Comparison of ENCODE assay signal across 30 mouse cellular contexts in genomic region chr2:131704406-131704805, GRCm38 (mm10).
A peak's percentile ranks its signal among the peaks of the same experiment; 100 is the strongest.
DNase-seq lines count a peak whose midpoint lies in the region; ATAC-seq lines count a peak whose summit lies in the region.
"Had no signal": no experiment of that assay in that cellular context is flagged by ENCODE, and none has a peak within 500 bp of the region (broad histone marks: within the 10 kb centered on the region; RNA-seq: fewer than 3 reads in every experiment).

No protein-coding gene starts in this region.

- 0 out of 2 replicates have a peak overlapping the region, but pooled peaks have one; percentile 42 for H3K27ac ChIP-seq in heart, embryonic 10.5 days
- H3K27ac ChIP-seq in heart, embryonic 16.5 days (ENCODE audit: low read length), result peak overlapping the region; percentile 33; the same call in 1 of the 2 replicates
- H3K27ac ChIP-seq in limb, embryonic 13.5 days, result no peak overlapping the region
- H3K27ac ChIP-seq in limb, embryonic 10.5 days, result no peak overlapping the region
- H3K27ac ChIP-seq in forebrain, embryonic 16.5 days (ENCODE audit: low read length), result no peak overlapping the region
- H3K27ac ChIP-seq: hindbrain, embryonic 13.5 days; left cerebral cortex, adult 2 months; limb, embryonic 15.5 days; liver, embryonic 13.5 days; midbrain, embryonic 12.5 days; neural tube, embryonic 13.5 days; stomach, embryonic 15.5 days had no signal

- no peaks in the 10 kb centered on the region for H3K36me3 ChIP-seq in heart, embryonic 10.5 days
- H3K36me3 ChIP-seq in heart, embryonic 16.5 days (ENCODE audit: control insufficient read depth, insufficient read depth), result no peaks in the 10 kb centered on the region
- H3K36me3 ChIP-seq in limb, embryonic 13.5 days, result no peaks in the 10 kb centered on the region
- no peaks in the 10 kb centered on the region for H3K36me3 ChIP-seq in limb, embryonic 10.5 days
- no peaks in the 10 kb centered on the region for H3K36me3 ChIP-seq in forebrain, embryonic 16.5 days (ENCODE audit: control insufficient read depth, insufficient read depth)
- H3K36me3 ChIP-seq: G1E; hindbrain, embryonic 13.5 days; limb, embryonic 15.5 days; liver, embryonic 13.5 days; midbrain, embryonic 12.5 days; neural tube, embryonic 13.5 days; stomach, embryonic 15.5 days had no signal

- ATAC-seq in heart, embryonic 16.5 days (replicated peaks; ENCODE audit: extremely low read depth, insufficient read depth, low FRiP score), result no peak
- ATAC-seq in limb, embryonic 13.5 days (ENCODE audit: low FRiP score, low read depth), result 0 out of 2 replicates have a peak, but pooled peaks have one; percentile 5
- ATAC-seq in forebrain, embryonic 16.5 days, result no peak
- ATAC-seq: forebrain, embryonic 14.5 days; intestine, embryonic 16.5 days; lung, postnatal 0 days; Patski had no signal

- intact Hi-C loops in heart, postnatal 25 days (cut with DNase I), result no loop called here
- intact Hi-C loops in heart, postnatal 36 days (cut with DNase I), result no loop called here

- H3K4me2 ChIP-seq in heart, embryonic 16.5 days (ENCODE audit: low read depth, low read length), result no peak overlapping the region
- H3K4me2 ChIP-seq in limb, embryonic 13.5 days (replicated peaks), result no peak overlapping the region
- no peak overlapping the region for H3K4me2 ChIP-seq in forebrain, embryonic 16.5 days (ENCODE audit: low read length)
- H3K4me2 ChIP-seq: hindbrain, embryonic 13.5 days; limb, embryonic 15.5 days; liver, embryonic 13.5 days; midbrain, embryonic 12.5 days; neural tube, embryonic 13.5 days; stomach, embryonic 15.5 days had no signal

- peaks cover 42% of the 10 kb centered on the region for H3K4me1 ChIP-seq in heart, embryonic 10.5 days
- H3K4me1 ChIP-seq in heart, embryonic 16.5 days (ENCODE audit: control insufficient read depth, insufficient read depth, low read length), result peaks cover 22% of the 10 kb centered on the region
- H3K4me1 ChIP-seq in limb, embryonic 13.5 days, result peaks cover 3% of the 10 kb centered on the region; the same call in 1 of the 2 replicates
- H3K4me1 ChIP-seq in limb, embryonic 10.5 days, result no peaks in the 10 kb centered on the region
- no peaks in the 10 kb centered on the region for H3K4me1 ChIP-seq in forebrain, embryonic 16.5 days (replicated peaks; ENCODE audit: control insufficient read depth, insufficient read depth, low read length)
- H3K4me1 ChIP-seq: hindbrain, embryonic 13.5 days; liver, embryonic 13.5 days; midbrain, embryonic 12.5 days; neural tube, embryonic 13.5 days; stomach, embryonic 15.5 days had no signal

- DNase-seq in heart, embryonic 10.5 days (ENCODE audit: low spot score), result no peak
- DNase-seq in heart, postnatal 25 days (ENCODE audit: low spot score), result no peak
- DNase-seq in heart, postnatal 36 days, result no peak
- no peak for DNase-seq in limb, embryonic 10.5 days (ENCODE audit: low spot score)
- DNase-seq: adrenal gland, postnatal 10 days; cerebellum, adult 8-10 months; cerebellum, postnatal 25 days; gastrocnemius, postnatal 25 days; heart, postnatal 14 days; kidney, adult 9 months; liver, embryonic 13.5 days; lung, adult 18-20 months; lung, postnatal 4 days; right cerebral cortex, postnatal 25 days; thymus, postnatal 14 days had no signal

- no peak overlapping the region for H3K9ac ChIP-seq in heart, embryonic 16.5 days (ENCODE audit: low read length)
- no peak overlapping the region for H3K9ac ChIP-seq in limb, embryonic 13.5 days
- no peak overlapping the region for H3K9ac ChIP-seq in forebrain, embryonic 16.5 days (replicated peaks; ENCODE audit: low read depth, low read length)
- H3K9ac ChIP-seq: hindbrain, embryonic 13.5 days; limb, embryonic 15.5 days; liver, embryonic 13.5 days; midbrain, embryonic 12.5 days; neural tube, embryonic 13.5 days; stomach, embryonic 15.5 days had no signal

- H3K4me3 ChIP-seq in heart, embryonic 10.5 days, result 0 out of 2 replicates have a peak overlapping the region, but pooled peaks have one; percentile 15
- no peak overlapping the region for H3K4me3 ChIP-seq in heart, embryonic 16.5 days (ENCODE audit: low read length)
- H3K4me3 ChIP-seq in limb, embryonic 13.5 days, result no peak overlapping the region
- no peak overlapping the region for H3K4me3 ChIP-seq in limb, embryonic 10.5 days
- H3K4me3 ChIP-seq in forebrain, embryonic 16.5 days (replicated peaks; ENCODE audit: low read length), result no peak overlapping the region
- H3K4me3 ChIP-seq: hindbrain, embryonic 13.5 days; left cerebral cortex, adult 2 months; limb, embryonic 15.5 days; liver, embryonic 13.5 days; megakaryocyte, embryonic 14.5 days; midbrain, embryonic 12.5 days; neural tube, embryonic 13.5 days; stomach, embryonic 15.5 days had no signal

- H3K9me3 ChIP-seq in heart, embryonic 10.5 days, result no peaks in the 10 kb centered on the region
- no peaks in the 10 kb centered on the region for H3K9me3 ChIP-seq in heart, embryonic 16.5 days (replicated peaks; ENCODE audit: control insufficient read depth, low read length)
- 0 out of 2 replicates have a peak, but pooled peaks cover 1% of the 10 kb centered on the region for H3K9me3 ChIP-seq in limb, embryonic 13.5 days
- H3K9me3 ChIP-seq in limb, embryonic 10.5 days (replicated peaks), result no peaks in the 10 kb centered on the region
- H3K9me3 ChIP-seq in forebrain, embryonic 16.5 days (ENCODE audit: control insufficient read depth, low read length), result no peaks in the 10 kb centered on the region
- H3K9me3 ChIP-seq: G1E; hindbrain, embryonic 13.5 days; limb, embryonic 15.5 days; liver, embryonic 13.5 days; midbrain, embryonic 12.5 days; neural tube, embryonic 13.5 days; stomach, embryonic 15.5 days had no signal

- H3K27me3 ChIP-seq in heart, embryonic 10.5 days (ENCODE audit: insufficient read depth, poor library complexity, severe bottlenecking), result no peaks in the 10 kb centered on the region
- H3K27me3 ChIP-seq in heart, embryonic 16.5 days (ENCODE audit: control insufficient read depth, insufficient read depth, low read length), result no peaks in the 10 kb centered on the region
- no peaks in the 10 kb centered on the region for H3K27me3 ChIP-seq in limb, embryonic 13.5 days
- H3K27me3 ChIP-seq in limb, embryonic 10.5 days (ENCODE audit: low read depth, poor library complexity, severe bottlenecking), result no peaks in the 10 kb centered on the region
- H3K27me3 ChIP-seq in forebrain, embryonic 16.5 days (replicated peaks; ENCODE audit: control insufficient read depth, insufficient read depth, low read length), result no peaks in the 10 kb centered on the region
- H3K27me3 ChIP-seq: hindbrain, embryonic 13.5 days; limb, embryonic 15.5 days; liver, embryonic 13.5 days; midbrain, embryonic 12.5 days; neural tube, embryonic 13.5 days; Patski; stomach, embryonic 15.5 days had no signal

Comparison
In these comparisons a context has a peak if more than half of its experiments do, and no peak if none do; other contexts are left out.
1. H3K27ac ChIP-seq: peak in heart, embryonic 10.5 days (single experiment) and heart, embryonic 16.5 days (single experiment); none in limb, embryonic 13.5 days (single experiment), limb, embryonic 10.5 days (single experiment) and forebrain, embryonic 16.5 days (single experiment).